Mouse (Mus musculus) hindbrain, embryonic 14.5 days (tissue): ENCODE measurements at regions not wholly inside any gene's neighbourhood (a gene's known extent, or its start where the extent isn't known, plus 50 kb on each side); places are given as distances from the start of the nearest gene placed in this dataset.
A peak's percentile ranks its signal among the peaks of the same experiment; 100 is the strongest.

ENCODE experiments used
- ATAC-seq: fragments of 200-750 bp; cut with Nextera tagmentation; 2 replicates; pipeline ENCODE4 v1.8.0; 2017; ENCODE audit warnings: moderate number of reproducible peaks, mild to moderate bottlenecking, moderate TSS enrichment, moderate library complexity; ENCODE audit not compliant: low FRiP score
- DNase-seq: peaks from one replicate; pipeline ENCODE4 v3.0.0-alpha.2; 2015; ENCODE audit warnings: low spot score
- H3K27ac ChIP-seq: fragments of 300-500 bp; sonication (generic); 2 replicates; pipeline ENCODE4 v1.5.1; 2014; ENCODE audit warnings: mild to moderate bottlenecking, moderate library complexity
- H3K27me3 ChIP-seq: fragments of 300-500 bp; sonication (generic); 2 replicates; pipeline ENCODE4 v1.6.1; 2014; ENCODE audit warnings: mild to moderate bottlenecking, low read length, mixed read lengths; ENCODE audit not compliant: control insufficient read depth, insufficient read depth
- H3K36me3 ChIP-seq: fragments of 300-500 bp; sonication (generic); replicated peaks from 2 replicates; pipeline ENCODE4 v1.6.1; 2014; ENCODE audit not compliant: control insufficient read depth, insufficient read depth
- H3K4me1 ChIP-seq: fragments of 300-500 bp; sonication (generic); replicated peaks from 2 replicates; pipeline ENCODE4 v1.6.1; 2014; ENCODE audit warnings: antibody characterized with exemption, low read length, mixed read lengths; ENCODE audit not compliant: control insufficient read depth, insufficient read depth
- H3K4me2 ChIP-seq: fragments of 300-500 bp; sonication (generic); replicated peaks from 2 replicates; pipeline ENCODE4 v1.6.1; 2014; ENCODE audit warnings: mild to moderate bottlenecking, moderate library complexity
- H3K4me3 ChIP-seq: fragments of 300-500 bp; sonication (generic); replicated peaks from 2 replicates; pipeline ENCODE4 v1.5.1; 2014; ENCODE audit warnings: mild to moderate bottlenecking, low read length
- H3K9ac ChIP-seq: fragments of 300-500 bp; sonication (generic); 2 replicates; pipeline ENCODE4 v1.6.1; 2014
- H3K9me3 ChIP-seq: fragments of 300-500 bp; sonication (generic); 2 replicates; pipeline ENCODE4 v1.6.1; 2016; ENCODE audit warnings: low read length; ENCODE audit not compliant: control insufficient read depth
- WGBS: fragments of 180-500 bp; shearing (Covaris S2); extraction: QIAGEN DNeasy Blood & Tissue Kit; methylation state at CpG from one replicate; pipeline ENCODE4 v1.1.7; 2014; 5-methylcytosine and 5-hydroxymethylcytosine counted together

- Histone ChIP-seq H3K27ac (no peak overlapping the region), H3K4me2 (no peak overlapping the region), H3K4me3 (no peak overlapping the region), H3K27me3 (no peaks in the 10 kb centered on the region), H3K9me3 (no peaks in the 10 kb centered on the region), H3K4me1 (no peaks in the 10 kb centered on the region), H3K36me3 (no peaks in the 10 kb centered on the region), H3K9ac (no peak overlapping the region)
- DNase-seq (no peak), ATAC-seq (no peak)
- WGBS, result 95% methylated on average over 10 of the region's 10 CpGs
Observed at GRCm38 (mm10) chr4:31561183-31561582, 402.7 kb upstream of the Map3k7 start.

- DNase-seq, result peak; percentile 50
- H3K4me1 ChIP-seq, result no peaks in the 10 kb centered on the region
Observed at GRCm38 (mm10) chr4:31561823-31562222, 402.1 kb upstream of the Map3k7 start.

GRCm38 (mm10) chr4:31566158-31566557, 397.7 kb upstream of the Map3k7 start:
- Histone ChIP-seq H3K9ac (no peak overlapping the region), H3K9me3 (no peaks in the 10 kb centered on the region), H3K4me2 (no peak overlapping the region), H3K4me1 (no peaks in the 10 kb centered on the region), H3K4me3 (no peak overlapping the region), H3K36me3 (no peaks in the 10 kb centered on the region), H3K27me3 (no peaks in the 10 kb centered on the region), H3K27ac (no peak overlapping the region)
- WGBS, result 38% methylated on average over 5 of the region's 5 CpGs
- ATAC-seq, result no peak
- DNase-seq, result no peak

More at GRCm38 (mm10) chr4:31561823-31562222, 402.1 kb upstream of the Map3k7 start:
- Histone ChIP-seq H3K4me2 (no peak overlapping the region), H3K27me3 (no peaks in the 10 kb centered on the region), H3K4me3 (no peak overlapping the region), H3K9me3 (no peaks in the 10 kb centered on the region), H3K36me3 (no peaks in the 10 kb centered on the region), H3K27ac (no peak overlapping the region), H3K9ac (no peak overlapping the region)
- WGBS, result 21% methylated on average over 3 of the region's 3 CpGs
- no peak for ATAC-seq

GRCm38 (mm10) chr4:31566834-31567233, 397.1 kb upstream of the Map3k7 start:
- H3K9ac ChIP-seq, result no peak overlapping the region
- no peaks in the 10 kb centered on the region for H3K4me1 ChIP-seq
- no peak for ATAC-seq
- H3K36me3 ChIP-seq, result no peaks in the 10 kb centered on the region
- DNase-seq, result no peak
- WGBS, result 44% methylated on average over 3 of the region's 3 CpGs
- no peaks in the 10 kb centered on the region for H3K9me3 ChIP-seq
- no peaks in the 10 kb centered on the region for H3K27me3 ChIP-seq
- no peak overlapping the region for H3K4me3 ChIP-seq
- H3K4me2 ChIP-seq, result no peak overlapping the region
- H3K27ac ChIP-seq, result no peak overlapping the region

- Histone ChIP-seq H3K27ac (no peak overlapping the region), H3K4me1 (no peaks in the 10 kb centered on the region), H3K36me3 (no peaks in the 10 kb centered on the region), H3K27me3 (no peaks in the 10 kb centered on the region), H3K4me3 (no peak overlapping the region), H3K4me2 (no peak overlapping the region), H3K9ac (no peak overlapping the region), H3K9me3 (no peaks in the 10 kb centered on the region)
- 75% methylated on average over 1 of the region's 1 CpGs for WGBS
- DNase-seq, result no peak
- ATAC-seq, result no peak
Observed at GRCm38 (mm10) chr4:31569687-31570086, 394.2 kb upstream of the Map3k7 start.

GRCm38 (mm10) chr4:31576982-31577579, 386.8 kb upstream of the Map3k7 start:
- 61% methylated on average over 4 of the region's 4 CpGs for WGBS
- DNase-seq, result no peak
- no peak for ATAC-seq

GRCm38 (mm10) chr4:31583495-31583894, 380.4 kb upstream of the Map3k7 start:
- Histone ChIP-seq H3K9ac (no peak overlapping the region), H3K27ac (no peak overlapping the region), H3K4me1 (no peaks in the 10 kb centered on the region), H3K27me3 (no peaks in the 10 kb centered on the region), H3K36me3 (no peaks in the 10 kb centered on the region), H3K4me3 (no peak overlapping the region), H3K4me2 (no peak overlapping the region), H3K9me3 (no peaks in the 10 kb centered on the region)
- ATAC-seq (no peak), DNase-seq (no peak)
- 77% methylated on average over 2 of the region's 2 CpGs for WGBS

More at GRCm38 (mm10) chr4:31576982-31577579, 386.8 kb upstream of the Map3k7 start:
- H3K9ac ChIP-seq, result no peak overlapping the region
- no peaks in the 10 kb centered on the region for H3K4me1 ChIP-seq
- no peak overlapping the region for H3K4me3 ChIP-seq
- H3K27ac ChIP-seq, result no peak overlapping the region
- no peak overlapping the region for H3K4me2 ChIP-seq
- H3K9me3 ChIP-seq, result no peaks in the 10 kb centered on the region
- no peaks in the 10 kb centered on the region for H3K27me3 ChIP-seq
- no peaks in the 10 kb centered on the region for H3K36me3 ChIP-seq

GRCm38 (mm10) chr4:31584171-31584570, 379.7 kb upstream of the Map3k7 start:
- no peak overlapping the region for H3K4me3 ChIP-seq
- H3K27ac ChIP-seq, result no peak overlapping the region
- no peaks in the 10 kb centered on the region for H3K27me3 ChIP-seq
- no peaks in the 10 kb centered on the region for H3K4me1 ChIP-seq
- WGBS, result 88% methylated on average over 3 of the region's 3 CpGs
- H3K4me2 ChIP-seq, result no peak overlapping the region
- no peaks in the 10 kb centered on the region for H3K36me3 ChIP-seq
- no peaks in the 10 kb centered on the region for H3K9me3 ChIP-seq
- H3K9ac ChIP-seq, result no peak overlapping the region
- ATAC-seq, result no peak
- no peak for DNase-seq

- no peaks in the 10 kb centered on the region for H3K36me3 ChIP-seq
- DNase-seq (no peak), ATAC-seq (no peak)
- WGBS, result 89% methylated on average over 1 of the region's 1 CpGs
- no peak overlapping the region for H3K9ac ChIP-seq
- no peaks in the 10 kb centered on the region for H3K27me3 ChIP-seq
- H3K27ac ChIP-seq, result no peak overlapping the region
- no peak overlapping the region for H3K4me3 ChIP-seq
- no peak overlapping the region for H3K4me2 ChIP-seq
- no peaks in the 10 kb centered on the region for H3K4me1 ChIP-seq
- H3K9me3 ChIP-seq, result peaks cover 7% of the 10 kb centered on the region; the same call in 1 of the 2 replicates
Observed at GRCm38 (mm10) chr4:31594089-31594488, 369.8 kb upstream of the Map3k7 start.

- DNase-seq, result no peak
Observed at GRCm38 (mm10) chr4:31601536-31601935, 362.4 kb upstream of the Map3k7 start.

More at GRCm38 (mm10) chr4:31601536-31601935, 362.4 kb upstream of the Map3k7 start:
- no peaks in the 10 kb centered on the region for H3K36me3 ChIP-seq
- WGBS, result 69% methylated on average over 8 of the region's 8 CpGs
- H3K4me3 ChIP-seq, result no peak overlapping the region
- no peaks in the 10 kb centered on the region for H3K4me1 ChIP-seq
- no peak overlapping the region for H3K4me2 ChIP-seq
- no peak overlapping the region for H3K27ac ChIP-seq
- H3K27me3 ChIP-seq, result no peaks in the 10 kb centered on the region
- H3K9me3 ChIP-seq, result no peaks in the 10 kb centered on the region
- H3K9ac ChIP-seq, result no peak overlapping the region
- ATAC-seq, result no peak
